Mouse (Mus musculus): ENCODE results near the gene Ifi35.

DNA sequence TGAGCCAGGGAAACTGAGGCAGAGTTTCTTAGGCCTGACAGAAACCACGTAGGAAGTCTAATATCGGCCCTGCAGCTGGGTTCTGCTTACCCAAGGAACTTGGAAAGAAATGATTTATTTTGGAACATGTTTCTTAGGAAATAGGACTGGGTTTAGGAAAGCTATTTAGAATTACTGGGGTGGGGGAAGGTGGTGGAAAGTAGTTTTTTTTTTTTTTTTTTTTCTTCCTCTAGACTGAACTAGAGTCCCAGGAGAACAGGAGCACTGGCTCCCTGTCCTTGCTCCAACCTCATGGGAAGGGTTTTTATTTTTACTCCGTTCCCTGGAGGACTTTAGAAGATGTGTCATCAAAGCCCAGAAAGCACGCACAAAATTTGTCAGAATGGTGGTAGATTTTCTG is 20.9 kb downstream of the Ifi35 start:
- TF ChIP-seq POLR2A (IDR thresholded peaks at IDR 0.05; ENCODE audit: borderline replicate concordance, extremely low read depth, insufficient read depth, insufficient read length, poor library complexity, severe bottlenecking) = no peak
- no peak for TF ChIP-seq CTCF (IDR thresholded peaks at IDR 0.05; ENCODE audit: borderline replicate concordance, extremely low read depth, insufficient read depth, insufficient read length)
